Mouse (Mus musculus) kidney, adult 9 months (tissue): Measurements from ENCODE around the gene Ndufa3.
"Not testable (repeated sequence)": the region's sequence is repeated elsewhere in the genome, so short reads cannot be mapped to it uniquely, and the experiment has no call there.

Source experiments
- DNase-seq: peaks from one replicate; pipeline ENCODE4 v3.0.0; 2022

Ndufa3 gene

GRCm38 (mm10) chr7:3617242-3617995 lies at the start of gene Ndufa3:
TSS of gene Ndufa3 (plus strand) at chr7:3617373.
- DNase-seq: peak; percentile 90

- DNase-seq: no peak
These were observed 47.4 kb upstream of the Ndufa3 start for GRCm38 (mm10) chr7:3569725-3570124.

GRCm38 (mm10) chr7:3570580-3570979 lies 46.6 kb upstream of the Ndufa3 start:
- DNase-seq: not testable (repeated sequence)

- DNase-seq: no peak
These were observed 45.3 kb upstream of the Ndufa3 start for GRCm38 (mm10) chr7:3571847-3572246.

- no peak for DNase-seq
These were observed 43.0 kb upstream of the Ndufa3 start for GRCm38 (mm10) chr7:3574216-3574615.

GRCm38 (mm10) chr7:3576354-3577124 lies 40.6 kb upstream of the Ndufa3 start:
- no peak for DNase-seq

- no peak for DNase-seq
These were observed 39.0 kb upstream of the Ndufa3 start for GRCm38 (mm10) chr7:3578196-3578595.

GRCm38 (mm10) chr7:3578952-3579546 lies 38.1 kb upstream of the Ndufa3 start:
- no peak for DNase-seq

- no peak for DNase-seq
These were observed 37.1 kb upstream of the Ndufa3 start for GRCm38 (mm10) chr7:3580029-3580428.

GRCm38 (mm10) chr7:3585763-3586162 lies 31.4 kb upstream of the Ndufa3 start:
- no peak for DNase-seq

- no peak for DNase-seq
These were observed 30.9 kb upstream of the Ndufa3 start for GRCm38 (mm10) chr7:3586255-3586654.

GRCm38 (mm10) chr7:3587292-3587691 lies 29.9 kb upstream of the Ndufa3 start:
- no peak for DNase-seq

GRCm38 (mm10) chr7:3590550-3590949 lies 26.6 kb upstream of the Ndufa3 start:
- no peak for DNase-seq

- no peak for DNase-seq
These were observed 25.6 kb upstream of the Ndufa3 start for GRCm38 (mm10) chr7:3591534-3591933.

GRCm38 (mm10) chr7:3593855-3594254 lies 23.3 kb upstream of the Ndufa3 start:
- no peak for DNase-seq

- DNase-seq: no peak
These were observed 22.5 kb upstream of the Ndufa3 start for GRCm38 (mm10) chr7:3594686-3595085.

GRCm38 (mm10) chr7:3595146-3595545 lies 22.0 kb upstream of the Ndufa3 start:
- DNase-seq: peak; percentile 70

GRCm38 (mm10) chr7:3597755-3598154 lies 19.4 kb upstream of the Ndufa3 start:
- DNase-seq: not testable (repeated sequence)

GRCm38 (mm10) chr7:3601119-3601518 lies 16.1 kb upstream of the Ndufa3 start:
- DNase-seq: peak; percentile 83

- DNase-seq: peak; percentile 69
These were observed 10.4 kb upstream of the Ndufa3 start for GRCm38 (mm10) chr7:3606798-3607197.

GRCm38 (mm10) chr7:3607391-3607790 lies 9.8 kb upstream of the Ndufa3 start:
- no peak for DNase-seq

GRCm38 (mm10) chr7:3608668-3609067 lies 8.5 kb upstream of the Ndufa3 start:
- DNase-seq: no peak

GRCm38 (mm10) chr7:3609082-3609481 lies 8.1 kb upstream of the Ndufa3 start:
- DNase-seq: peak; percentile 91

GRCm38 (mm10) chr7:3610437-3610836 lies 6.7 kb upstream of the Ndufa3 start:
- DNase-seq: no peak
